Mouse (Mus musculus) skeletal muscle tissue, adult 2 months (tissue): Measurements from ENCODE around the gene Trak1.

Experiments
- DNase-seq: peaks from one replicate; pipeline ENCODE4 v3.0.0-alpha.2; 2012; ENCODE audit warnings: low read depth, low spot score

Gene Trak1

GRCm38 (mm10) chr9:121345427-121346130, 48.3 kb downstream of the Trak1 start:
- DNase-seq, result peak; percentile 79

- DNase-seq, result no peak
Observed at GRCm38 (mm10) chr9:121346635-121347034, 49.3 kb downstream of the Trak1 start.

GRCm38 (mm10) chr9:121347981-121348380, 50.7 kb downstream of the Trak1 start:
- peak; percentile 85 for DNase-seq

- DNase-seq, result no peak
Observed at GRCm38 (mm10) chr9:121348476-121348875, 51.2 kb downstream of the Trak1 start.

GRCm38 (mm10) chr9:121349111-121349510, 51.8 kb downstream of the Trak1 start:
- no peak for DNase-seq

GRCm38 (mm10) chr9:121350601-121351000, 53.3 kb downstream of the Trak1 start:
- no peak for DNase-seq

- DNase-seq, result no peak
Observed at GRCm38 (mm10) chr9:121351388-121352078, 54.2 kb downstream of the Trak1 start.

- DNase-seq, result no peak
Observed at GRCm38 (mm10) chr9:121352131-121352606, 54.9 kb downstream of the Trak1 start.

GRCm38 (mm10) chr9:121352726-121353125, 55.4 kb downstream of the Trak1 start:
- DNase-seq, result no peak

- DNase-seq, result no peak
Observed at GRCm38 (mm10) chr9:121354792-121355390, 57.6 kb downstream of the Trak1 start.

GRCm38 (mm10) chr9:121355431-121356141, 58.3 kb downstream of the Trak1 start:
- peak; percentile 93 for DNase-seq

GRCm38 (mm10) chr9:121357102-121357501, 59.8 kb downstream of the Trak1 start:
- no peak for DNase-seq

- DNase-seq, result no peak
Observed at GRCm38 (mm10) chr9:121357582-121358275, 60.4 kb downstream of the Trak1 start.

GRCm38 (mm10) chr9:121358418-121358817, 61.1 kb downstream of the Trak1 start:
- peak; percentile 82 for DNase-seq

- DNase-seq, result no peak
Observed at GRCm38 (mm10) chr9:121359266-121359972, 62.1 kb downstream of the Trak1 start.

- no peak for DNase-seq
Observed at GRCm38 (mm10) chr9:121360327-121360954, 63.1 kb downstream of the Trak1 start.

- DNase-seq, result no peak
Observed at GRCm38 (mm10) chr9:121361010-121361409, 63.7 kb downstream of the Trak1 start.

- DNase-seq, result no peak
Observed at GRCm38 (mm10) chr9:121363932-121364331, 66.6 kb downstream of the Trak1 start.

- DNase-seq, result no peak
Observed at GRCm38 (mm10) chr9:121366135-121366863, 69.0 kb downstream of the Trak1 start.

GRCm38 (mm10) chr9:121366864-121367245, 69.6 kb downstream of the Trak1 start:
- DNase-seq, result peak; percentile 83
